Mouse (Mus musculus): ENCODE measurements around the gene Slc38a5. TPM values are rescaled to one million over a fixed set of nuclear protein-coding genes. Genes with fewer than 3 reads are reported as not detected.

The Slc38a5 gene
- polyA plus RNA-seq (2015; fragmentation: Nextera tagmentation; extraction: Ambion mirVana) = 90.1 and 98.9 TPM in 2 replicates

- WGBS = 15% methylated on average over 13 of the region's 15 CpGs
- Histone ChIP-seq H3K27ac (peak within 1 kb of the TSS; percentile 66), H3K4me3 (peak within 1 kb of the TSS; percentile 39), H3K9ac (peak within 1 kb of the TSS; percentile 19; the same call in 1 of the 2 replicates), H3K27me3 (no peaks in the 10 kb centered on the region), H3K4me2 (peak within 1 kb of the TSS; percentile 51), H3K9me3 (no peaks in the 10 kb centered on the region), H3K4me1 (no peaks in the 10 kb centered on the region), H3K36me3 (no peaks in the 10 kb centered on the region)
- ATAC-seq (ENCODE audit: borderline replicate concordance, extremely low read depth, low FRiP score, low TSS enrichment) = no peak
Observed at GRCm38 (mm10) chrX:8271083-8271820, at the start of gene Slc38a5. Gene Slc38a5, plus strand, starts transcription at chrX:8271133.

- H3K9me3 ChIP-seq = no peaks in the 10 kb centered on the region
- no peaks in the 10 kb centered on the region for H3K4me1 ChIP-seq
- ATAC-seq (ENCODE audit: borderline replicate concordance, extremely low read depth, low FRiP score, low TSS enrichment) = no peak
- no peak overlapping the region for H3K27ac ChIP-seq
- H3K4me3 ChIP-seq = no peak overlapping the region
- 67% methylated on average over 3 of the region's 3 CpGs for WGBS
- H3K36me3 ChIP-seq = no peaks in the 10 kb centered on the region
- H3K27me3 ChIP-seq = no peaks in the 10 kb centered on the region
- H3K9ac ChIP-seq = no peak overlapping the region
- H3K4me2 ChIP-seq = no peak overlapping the region
Observed at GRCm38 (mm10) chrX:8222296-8222677, 48.6 kb upstream of the Slc38a5 start.

- Histone ChIP-seq H3K9me3 (no peaks in the 10 kb centered on the region), H3K27ac (no peak overlapping the region), H3K4me2 (no peak overlapping the region), H3K4me1 (no peaks in the 10 kb centered on the region), H3K36me3 (no peaks in the 10 kb centered on the region), H3K27me3 (no peaks in the 10 kb centered on the region), H3K4me3 (no peak overlapping the region), H3K9ac (no peak overlapping the region)
- no peak for ATAC-seq (ENCODE audit: borderline replicate concordance, extremely low read depth, low FRiP score, low TSS enrichment)
- WGBS = 47% methylated on average over 7 of the region's 7 CpGs
Observed at GRCm38 (mm10) chrX:8222678-8223421, 48.1 kb upstream of the Slc38a5 start.

GRCm38 (mm10) chrX:8223473-8223872 lies 47.5 kb upstream of the Slc38a5 start:
- Histone ChIP-seq H3K4me3 (no peak overlapping the region), H3K9ac (no peak overlapping the region), H3K36me3 (no peaks in the 10 kb centered on the region), H3K27me3 (no peaks in the 10 kb centered on the region), H3K4me1 (no peaks in the 10 kb centered on the region), H3K27ac (no peak overlapping the region), H3K9me3 (no peaks in the 10 kb centered on the region), H3K4me2 (no peak overlapping the region)
- WGBS = 73% methylated on average over 7 of the region's 7 CpGs
- no peak for ATAC-seq (ENCODE audit: borderline replicate concordance, extremely low read depth, low FRiP score, low TSS enrichment)

GRCm38 (mm10) chrX:8230272-8230671 lies 40.7 kb upstream of the Slc38a5 start:
- Histone ChIP-seq H3K4me2 (no peak overlapping the region), H3K4me1 (no peaks in the 10 kb centered on the region), H3K9ac (no peak overlapping the region), H3K27ac (no peak overlapping the region), H3K9me3 (no peaks in the 10 kb centered on the region), H3K27me3 (no peaks in the 10 kb centered on the region), H3K4me3 (no peak overlapping the region), H3K36me3 (no peaks in the 10 kb centered on the region)
- ATAC-seq (ENCODE audit: borderline replicate concordance, extremely low read depth, low FRiP score, low TSS enrichment) = no peak
- 76% methylated on average over 4 of the region's 4 CpGs for WGBS

GRCm38 (mm10) chrX:8233602-8234001 lies 37.3 kb upstream of the Slc38a5 start:
- no peaks in the 10 kb centered on the region for H3K4me1 ChIP-seq
- no peak overlapping the region for H3K4me2 ChIP-seq
- H3K27ac ChIP-seq = no peak overlapping the region
- WGBS = 65% methylated on average over 3 of the region's 3 CpGs
- H3K9ac ChIP-seq = no peak overlapping the region
- ATAC-seq (ENCODE audit: borderline replicate concordance, extremely low read depth, low FRiP score, low TSS enrichment) = no peak
- H3K27me3 ChIP-seq = no peaks in the 10 kb centered on the region
- H3K9me3 ChIP-seq = no peaks in the 10 kb centered on the region
- H3K4me3 ChIP-seq = no peak overlapping the region
- H3K36me3 ChIP-seq = no peaks in the 10 kb centered on the region

GRCm38 (mm10) chrX:8236704-8237103 lies 34.2 kb upstream of the Slc38a5 start:
- H3K4me3 ChIP-seq = no peak overlapping the region
- ATAC-seq (ENCODE audit: borderline replicate concordance, extremely low read depth, low FRiP score, low TSS enrichment) = no peak
- H3K4me2 ChIP-seq = no peak overlapping the region
- H3K27ac ChIP-seq = no peak overlapping the region
- no peaks in the 10 kb centered on the region for H3K36me3 ChIP-seq
- H3K27me3 ChIP-seq = no peaks in the 10 kb centered on the region
- H3K9me3 ChIP-seq = no peaks in the 10 kb centered on the region
- no peak overlapping the region for H3K9ac ChIP-seq
- no peaks in the 10 kb centered on the region for H3K4me1 ChIP-seq
- 81% methylated on average over 2 of the region's 2 CpGs for WGBS

GRCm38 (mm10) chrX:8238804-8239395 lies 32.0 kb upstream of the Slc38a5 start:
- no peak overlapping the region for H3K27ac ChIP-seq
- H3K4me3 ChIP-seq = no peak overlapping the region
- 70% methylated on average over 13 of the region's 13 CpGs for WGBS
- H3K4me1 ChIP-seq = no peaks in the 10 kb centered on the region
- H3K4me2 ChIP-seq = no peak overlapping the region
- H3K9ac ChIP-seq = no peak overlapping the region
- H3K9me3 ChIP-seq = no peaks in the 10 kb centered on the region
- H3K36me3 ChIP-seq = no peaks in the 10 kb centered on the region
- H3K27me3 ChIP-seq = no peaks in the 10 kb centered on the region
- no peak for ATAC-seq (ENCODE audit: borderline replicate concordance, extremely low read depth, low FRiP score, low TSS enrichment)

- 86% methylated on average over 2 of the region's 2 CpGs for WGBS
- H3K9ac ChIP-seq = no peak overlapping the region
- peaks cover 7% of the 10 kb centered on the region; the same call in 1 of the 2 replicates for H3K4me1 ChIP-seq
- 0 out of 2 replicates have a peak, but pooled peaks cover 4% of the 10 kb centered on the region for H3K36me3 ChIP-seq
- no peak for ATAC-seq (ENCODE audit: borderline replicate concordance, extremely low read depth, low FRiP score, low TSS enrichment)
- H3K27ac ChIP-seq = no peak overlapping the region
- no peaks in the 10 kb centered on the region for H3K27me3 ChIP-seq
- no peak overlapping the region for H3K4me2 ChIP-seq
- H3K4me3 ChIP-seq = no peak overlapping the region
- no peaks in the 10 kb centered on the region for H3K9me3 ChIP-seq
Observed at GRCm38 (mm10) chrX:8247680-8248079, 23.3 kb upstream of the Slc38a5 start.

- Histone ChIP-seq H3K9me3 (no peaks in the 10 kb centered on the region), H3K27ac (peak overlapping the region; percentile 33), H3K4me2 (no peak overlapping the region), H3K9ac (no peak overlapping the region), H3K27me3 (no peaks in the 10 kb centered on the region), H3K4me1 (peaks cover 7% of the 10 kb centered on the region; the same call in 1 of the 2 replicates), H3K4me3 (no peak overlapping the region), H3K36me3 (0 out of 2 replicates have a peak, but pooled peaks cover 4% of the 10 kb centered on the region)
- 53% methylated on average over 8 of the region's 8 CpGs for WGBS
- peak; percentile 56; the same call in 1 of the 2 replicates for ATAC-seq (ENCODE audit: borderline replicate concordance, extremely low read depth, low FRiP score, low TSS enrichment)
Observed at GRCm38 (mm10) chrX:8248542-8249120, 22.3 kb upstream of the Slc38a5 start.

GRCm38 (mm10) chrX:8251789-8252333 lies 19.1 kb upstream of the Slc38a5 start:
- WGBS = 19% methylated on average over 18 of the region's 18 CpGs
- Histone ChIP-seq H3K27ac (no peak overlapping the region), H3K36me3 (no peaks in the 10 kb centered on the region), H3K4me1 (peaks cover 7% of the 10 kb centered on the region; the same call in 1 of the 2 replicates), H3K9ac (peak overlapping the region; percentile 62), H3K27me3 (no peaks in the 10 kb centered on the region), H3K4me2 (peak overlapping the region; percentile 55), H3K4me3 (peak overlapping the region; percentile 59), H3K9me3 (no peaks in the 10 kb centered on the region)
- ATAC-seq (ENCODE audit: borderline replicate concordance, extremely low read depth, low FRiP score, low TSS enrichment) = peak; percentile 4; the same call in 1 of the 2 replicates
